Mouse (Mus musculus) A20 (cell line): ENCODE data around the gene Anxa3.

Source experiments
- DNase-seq: peaks from one replicate; pipeline ENCODE4 v3.0.0-alpha.2; 2011; ENCODE audit warnings: low read depth, low spot score

Anxa3 gene

GRCm38 (mm10) chr5:96847986-96848385, 54.8 kb downstream of the Anxa3 start:
- DNase-seq, result no peak

DNA sequence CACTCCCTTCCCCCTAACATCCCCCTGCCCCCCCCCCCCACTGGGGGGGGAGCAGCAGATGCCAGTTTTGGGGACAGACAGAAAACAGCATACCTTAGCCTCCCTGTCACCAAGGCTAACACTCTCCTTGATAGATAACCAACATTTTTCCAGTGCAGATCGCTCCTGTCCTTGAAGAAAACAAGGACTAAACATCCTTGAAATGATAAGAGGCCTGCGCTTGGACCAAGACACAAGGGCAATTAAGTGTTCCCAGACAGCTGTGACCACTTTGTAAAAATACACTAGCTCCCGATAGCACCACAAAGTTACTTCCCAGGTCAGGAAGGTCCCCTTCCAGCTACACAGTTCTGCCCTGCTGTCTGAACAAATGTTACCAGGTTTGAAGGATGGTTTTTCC, 55.2 kb downstream of the Anxa3 start:
- no peak for DNase-seq

DNA sequence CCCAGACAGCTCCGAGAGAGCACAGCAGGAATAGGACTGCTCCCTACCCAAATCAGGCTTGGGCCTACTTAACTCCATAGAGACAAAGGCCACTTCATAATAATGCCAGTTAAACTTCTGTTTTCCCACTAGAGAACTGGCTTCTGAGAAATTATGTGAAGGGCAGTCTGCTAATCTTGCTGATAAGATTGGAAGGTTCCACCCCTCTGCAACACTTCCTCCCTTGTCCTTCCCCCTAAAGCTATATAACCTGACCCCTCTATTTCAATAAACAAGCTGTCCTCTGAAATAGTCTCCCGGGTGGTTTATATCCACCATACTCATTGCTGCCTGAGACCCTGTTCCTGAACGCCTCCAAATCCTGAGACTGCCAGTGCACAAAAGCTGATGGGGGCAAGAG, 56.1 kb downstream of the Anxa3 start:
- no peak for DNase-seq

GRCm38 (mm10) chr5:96853451-96853850, 60.3 kb downstream of the Anxa3 start:
- DNase-seq, result peak; percentile 12

DNA sequence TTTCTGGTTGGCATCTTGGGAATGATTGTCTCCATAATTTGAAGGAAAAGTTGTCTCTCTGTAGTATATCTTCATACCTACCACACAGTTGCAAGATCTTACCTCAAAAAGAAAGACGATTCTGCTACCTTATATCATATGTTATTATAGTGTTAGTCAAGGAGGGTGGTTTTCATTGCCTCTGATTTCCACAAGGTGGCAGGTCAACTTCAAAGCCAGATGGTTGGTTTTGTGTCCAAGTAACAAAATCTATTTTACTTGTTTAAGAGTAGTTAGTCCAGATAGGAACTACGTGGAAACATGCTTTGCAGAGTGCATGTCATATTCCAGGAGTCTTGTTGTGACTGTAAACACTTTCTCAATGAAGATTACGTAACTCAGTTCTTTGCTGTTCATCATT, 61.2 kb downstream of the Anxa3 start:
- DNase-seq, result peak; percentile 33

DNA sequence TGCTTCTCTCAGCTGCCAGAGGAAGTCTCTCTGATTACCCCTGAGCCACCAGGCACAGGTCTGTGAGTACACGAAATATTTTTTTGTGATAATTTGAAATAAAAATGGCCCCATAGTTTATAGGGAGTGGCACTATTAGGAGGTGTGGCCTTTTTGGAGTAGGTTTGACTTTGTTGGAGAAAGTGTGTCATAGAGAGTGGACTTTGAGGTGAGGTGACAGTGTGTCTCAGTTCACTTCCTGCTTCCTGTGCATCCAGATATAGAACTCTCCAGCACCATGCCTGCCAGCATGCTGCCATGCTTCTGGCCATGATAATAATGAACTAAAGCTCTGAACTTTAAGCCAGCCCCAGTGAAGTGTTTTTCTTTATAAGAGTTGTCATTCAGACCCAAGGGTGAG, 66.8 kb downstream of the Anxa3 start:
- DNase-seq, result no peak

- DNase-seq, result no peak
Observed at GRCm38 (mm10) chr5:96867171-96867570, 74.0 kb downstream of the Anxa3 start.

DNA sequence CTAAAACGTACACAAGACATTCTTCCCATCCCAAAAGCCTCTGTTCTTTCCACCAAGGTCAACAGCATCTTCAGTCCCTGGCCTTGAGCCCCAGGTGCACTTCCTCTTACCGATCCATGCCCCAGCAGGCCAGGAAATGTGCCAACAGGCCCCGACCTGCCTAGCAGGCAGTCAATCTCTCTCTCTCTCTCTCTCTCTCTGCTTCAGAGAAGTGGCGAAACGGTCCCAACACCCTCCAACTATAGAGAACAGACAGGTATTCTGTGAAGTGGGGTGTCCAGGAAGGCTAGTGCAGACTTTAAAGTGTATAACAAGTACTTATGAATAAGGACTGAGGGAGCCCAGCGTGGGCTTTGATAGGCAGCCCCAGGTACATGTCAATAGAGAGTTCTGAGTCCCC, 75.8 kb downstream of the Anxa3 start:
- DNase-seq, result no peak

DNA sequence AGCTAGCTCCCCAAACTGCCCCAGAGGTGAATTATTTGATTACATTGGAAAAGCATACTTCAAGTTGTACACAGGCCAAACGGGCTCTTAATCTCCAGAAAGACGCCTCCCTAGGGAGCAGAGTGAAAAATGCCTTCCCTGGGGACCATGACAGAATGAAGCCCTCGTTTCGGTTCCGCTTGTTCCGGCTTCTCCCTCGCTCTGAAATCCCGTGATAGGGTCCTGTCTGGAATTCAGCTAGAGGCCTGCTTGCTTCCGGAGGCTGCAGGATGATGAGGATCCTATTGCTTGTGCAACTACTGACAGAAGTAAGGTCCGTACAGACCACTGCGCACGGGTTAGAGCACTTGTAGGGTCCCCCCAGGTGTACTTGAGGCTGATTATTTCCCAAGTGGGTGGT, 77.9 kb downstream of the Anxa3 start:
- DNase-seq, result no peak

DNA sequence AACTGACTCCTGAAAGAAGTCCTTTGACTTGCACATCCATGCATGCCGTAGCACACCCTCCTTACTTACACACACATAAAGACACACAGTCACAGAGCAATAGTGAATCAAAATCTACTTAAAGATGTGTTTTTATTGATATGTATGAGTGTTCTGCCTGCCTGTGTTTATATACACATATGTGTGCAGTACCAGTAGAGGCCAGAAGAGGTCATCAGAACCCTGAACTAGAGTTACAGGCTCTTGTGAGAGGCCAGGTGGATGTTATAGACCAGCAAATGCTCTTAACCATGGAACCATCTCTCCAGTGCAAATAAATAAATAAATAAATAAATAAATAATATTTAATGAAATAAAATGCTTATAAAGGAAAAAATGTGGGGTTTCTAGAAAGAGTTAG, 85.0 kb downstream of the Anxa3 start:
- peak; percentile 73 for DNase-seq

- no peak for DNase-seq
Observed at GRCm38 (mm10) chr5:96878851-96879540, 85.9 kb downstream of the Anxa3 start.

- no peak for DNase-seq
Observed at GRCm38 (mm10) chr5:96880231-96880630, 87.1 kb downstream of the Anxa3 start.

GRCm38 (mm10) chr5:96881118-96881517, 88.0 kb downstream of the Anxa3 start:
- no peak for DNase-seq

GRCm38 (mm10) chr5:96881613-96882012, 88.5 kb downstream of the Anxa3 start:
- DNase-seq, result peak; percentile 29

- DNase-seq, result no peak
Observed at GRCm38 (mm10) chr5:96885202-96885601, 92.1 kb downstream of the Anxa3 start.

DNA sequence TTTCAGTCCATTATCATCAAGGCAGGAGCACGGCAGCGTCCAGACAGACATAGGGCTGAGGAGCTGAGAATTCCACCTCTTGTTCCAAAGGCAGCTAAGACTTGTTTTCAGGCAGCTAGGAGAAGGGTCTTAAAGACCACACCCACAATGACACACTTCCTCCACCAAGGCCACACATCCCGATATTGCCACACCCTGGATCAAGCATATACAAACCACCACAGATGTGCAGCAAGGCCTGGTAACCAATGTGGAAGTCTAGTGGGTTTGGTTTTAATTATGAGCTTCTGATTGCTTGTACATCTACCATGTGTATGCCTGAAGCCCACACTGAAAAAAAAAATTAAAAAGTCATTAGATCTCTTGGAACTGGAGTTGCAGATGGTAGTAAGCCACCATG, 95.3 kb downstream of the Anxa3 start:
- DNase-seq, result no peak

DNA sequence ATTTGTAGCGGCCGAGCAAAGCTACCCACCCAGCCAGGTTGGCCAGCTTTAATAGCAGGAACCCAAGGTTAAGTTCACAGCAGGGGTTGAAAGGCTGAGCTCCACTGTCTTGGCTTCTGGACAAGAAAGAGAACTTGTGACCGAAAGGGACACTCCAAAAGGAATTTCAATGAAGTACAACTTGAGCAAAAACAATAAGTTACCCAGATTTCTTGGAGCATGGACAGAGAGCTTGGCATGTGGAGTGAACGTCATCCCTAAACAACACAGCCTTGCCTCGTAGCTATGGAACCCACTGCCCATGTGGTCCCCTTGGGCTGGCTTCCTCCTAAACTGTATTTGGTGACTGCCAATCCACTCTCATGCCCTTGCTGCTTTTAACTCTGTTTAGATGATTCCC, 97.2 kb downstream of the Anxa3 start:
- no peak for DNase-seq
